Mouse (Mus musculus) G1E (cell line): ENCODE measurements around the gene Arid3c. TPM values are rescaled to one million over a fixed set of nuclear protein-coding genes. Genes with fewer than 3 reads are reported as not detected.

Experiments used
- ATAC-seq: 2 replicates; pipeline ENCODE4 v1.8.0; 2016; ENCODE audit warnings: mild to moderate bottlenecking; ENCODE audit not compliant: insufficient number of reproducible peaks, poor library complexity, low FRiP score, severe bottlenecking; ENCODE audit errors: extremely low read depth
- DNase-seq: peaks from one replicate; pipeline ENCODE4 v3.0.0; 2012; ENCODE audit warnings: low spot score
- H3K27me3 ChIP-seq: 2 replicates; pipeline ENCODE4 v1.6.1; 2012; ENCODE audit warnings: mild to moderate bottlenecking, low read length, inconsistent platforms; ENCODE audit not compliant: insufficient read depth
- H3K36me3 ChIP-seq: replicated peaks from 2 replicates; pipeline ENCODE3; 2012; ENCODE audit warnings: mild to moderate bottlenecking, inconsistent platforms
- H3K4me1 ChIP-seq: 2 replicates; pipeline ENCODE4 v1.6.1; 2012; ENCODE audit warnings: low read depth, low read length, inconsistent platforms, mixed read lengths; ENCODE audit not compliant: insufficient read depth
- H3K4me3 ChIP-seq: 2 replicates; pipeline ENCODE4 v1.5.1; 2012; ENCODE audit warnings: low read depth, mild to moderate bottlenecking, inconsistent platforms, low read length, moderate library complexity, mixed read lengths
- H3K9me3 ChIP-seq: replicated peaks from 2 replicates; pipeline ENCODE4 v1.6.1; 2012; ENCODE audit warnings: inconsistent platforms
- TAL1 ChIP-seq: conservative IDR thresholded peaks from 2 replicates; pipeline ENCODE4 v1.6.1; 2012; ENCODE audit warnings: low read depth, low read length, inconsistent platforms, mixed read lengths
- polyA plus RNA-seq: library from polyadenylated mRNA; stranded (reverse); fragments of >175 nt; gene quantifications from 2 replicates; pipeline ENCODE4 v1.2.3, GENCODE M21; 2012
- total RNA-seq, 2 experiments: library from RNA; stranded (forward) in 1 of 2; stranded (reverse) in 1 of 2; fragments of 200-1000 nt in 1 of 2; fragments of >200 nt in 1 of 2; fragmentation: Nextera tagmentation in 1 of 2; gene quantifications; 2 replicates each; pipeline ENCODE4 v1.2.3; 2014 to 2017

Gene Arid3c
- total and polyA plus RNA-seq, 3 experiments, result not detected

DNA sequence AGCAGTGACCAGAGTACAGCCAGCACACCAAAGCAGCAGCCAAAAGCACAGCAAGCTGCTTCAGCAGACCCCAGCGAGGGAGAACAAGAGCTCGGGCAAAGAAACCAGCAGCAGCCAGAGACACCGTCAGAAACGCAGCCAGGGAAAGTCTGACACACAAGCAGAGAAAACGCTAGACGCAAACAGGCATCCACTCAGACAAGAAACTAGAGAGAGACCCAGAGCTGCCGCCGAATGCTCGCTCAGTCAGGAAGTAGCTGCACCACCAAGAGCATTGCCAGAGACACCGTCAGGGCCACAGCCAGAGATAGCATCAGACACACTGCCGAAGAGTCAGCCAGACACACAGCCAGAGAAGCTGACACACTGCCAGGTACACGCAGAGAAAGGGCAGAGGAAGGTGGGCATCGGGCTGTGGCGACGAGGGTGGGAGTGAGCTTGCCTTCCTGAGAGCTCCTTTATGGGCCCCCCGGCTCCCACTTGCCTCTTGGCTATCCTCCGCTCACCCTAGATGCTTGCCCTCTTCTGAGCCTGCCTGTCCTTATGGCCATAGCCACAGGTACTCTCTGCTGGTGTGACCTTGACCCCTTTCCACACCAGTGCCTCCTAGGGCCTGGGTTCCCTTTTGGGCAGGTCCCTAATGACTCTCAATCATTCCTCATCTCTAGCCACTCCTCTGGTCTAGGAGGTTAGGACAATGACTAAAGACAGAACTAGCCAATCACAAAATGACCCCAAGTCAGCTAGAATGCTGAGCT, 54.5 kb downstream of the Arid3c start:
- H3K4me3 ChIP-seq, result no peak overlapping the region
- peaks cover 13% of the 10 kb centered on the region for H3K27me3 ChIP-seq
- TF ChIP-seq TAL1, result no peak
- no peaks in the 10 kb centered on the region for H3K9me3 ChIP-seq
- no peaks in the 10 kb centered on the region for H3K36me3 ChIP-seq
- ATAC-seq (no peak), DNase-seq (no peak)
- no peaks in the 10 kb centered on the region for H3K4me1 ChIP-seq

Other genes with a start within 250 kb of the Arid3c start
- gene AI464131, start 228.1 kb downstream of the Arid3c start, total RNA-seq (2014; fragmentation: Nextera tagmentation), result 4.3 and 4.4 TPM in 2 replicates
- 7.0 and 7.3 TPM in 2 replicates for gene AI464131, start 228.1 kb downstream of the Arid3c start, total RNA-seq (2017)
- 2.2 and 3.1 TPM in 2 replicates for gene AI464131, start 228.1 kb downstream of the Arid3c start, polyA plus RNA-seq
- 7.3 and 10.5 TPM in 2 replicates for gene 1110017D15Rik, start 213.8 kb downstream of the Arid3c start, total RNA-seq (2014; fragmentation: Nextera tagmentation)
- 0.22 and 1.7 TPM in 2 replicates for gene 1110017D15Rik, start 213.8 kb downstream of the Arid3c start, total RNA-seq (2017)
- gene 1110017D15Rik, start 213.8 kb downstream of the Arid3c start, polyA plus RNA-seq, result 0.08 TPM in 1 of 2 replicates, not detected in the other
- 2.5 and 2.9 TPM in 2 replicates for gene Fam219a, start 161.6 kb downstream of the Arid3c start, total RNA-seq (2014; fragmentation: Nextera tagmentation)
- gene Fam219a, start 161.6 kb downstream of the Arid3c start, total RNA-seq (2017), result 0.44 and 0.87 TPM in 2 replicates
- 2.5 and 2.6 TPM in 2 replicates for gene Fam219a, start 161.6 kb downstream of the Arid3c start, polyA plus RNA-seq
- gene Dnaic1, start 161.4 kb downstream of the Arid3c start, total RNA-seq (2014; fragmentation: Nextera tagmentation), result not detected in 2 replicates
- 0.23 TPM in 1 of 2 replicates, not detected in the other for gene Dnaic1, start 161.4 kb downstream of the Arid3c start, total RNA-seq (2017)
- gene Dnaic1, start 161.4 kb downstream of the Arid3c start, polyA plus RNA-seq, result not detected in 2 replicates
- gene Enho, start 90.8 kb downstream of the Arid3c start, total RNA-seq (2014; fragmentation: Nextera tagmentation), result not detected in 2 replicates
- 0.22 TPM in 1 of 2 replicates, not detected in the other for gene Enho, start 90.8 kb downstream of the Arid3c start, total RNA-seq (2017)
- not detected in 2 replicates for gene Enho, start 90.8 kb downstream of the Arid3c start, polyA plus RNA-seq
- gene Cntfr, start 34.1 kb downstream of the Arid3c start, total RNA-seq (2014; fragmentation: Nextera tagmentation), result not detected in 2 replicates
- 0.33 TPM in 1 of 2 replicates, not detected in the other for gene Cntfr, start 34.1 kb downstream of the Arid3c start, total RNA-seq (2017)
- gene Cntfr, start 34.1 kb downstream of the Arid3c start, polyA plus RNA-seq, result 1.7 and 2.2 TPM in 2 replicates
- gene Il11ra1, start 31.2 kb downstream of the Arid3c start, total RNA-seq (2014; fragmentation: Nextera tagmentation), result 3.4 and 4.0 TPM in 2 replicates
- 13.1 and 18.5 TPM in 2 replicates for gene Il11ra1, start 31.2 kb downstream of the Arid3c start, total RNA-seq (2017)
- gene Il11ra1, start 31.2 kb downstream of the Arid3c start, polyA plus RNA-seq, result 4.6 and 6.7 TPM in 2 replicates
- 6.4 and 26.3 TPM in 2 replicates for gene Rpp25l, start 17.6 kb downstream of the Arid3c start, total RNA-seq (2014; fragmentation: Nextera tagmentation)
- 31.7 and 36.5 TPM in 2 replicates for gene Rpp25l, start 17.6 kb downstream of the Arid3c start, total RNA-seq (2017)
- gene Rpp25l, start 17.6 kb downstream of the Arid3c start, polyA plus RNA-seq, result 77.0 and 82.0 TPM in 2 replicates
- gene Dctn3, start 8.0 kb downstream of the Arid3c start, total RNA-seq (2014; fragmentation: Nextera tagmentation), result 95.3 and 110 TPM in 2 replicates
- gene Dctn3, start 8.0 kb downstream of the Arid3c start, total RNA-seq (2017), result 133 and 178 TPM in 2 replicates
- 187 and 274 TPM in 2 replicates for gene Dctn3, start 8.0 kb downstream of the Arid3c start, polyA plus RNA-seq
- gene Galt, start 24.1 kb upstream of the Arid3c start, total RNA-seq (2014; fragmentation: Nextera tagmentation), result 43.9 and 58.2 TPM in 2 replicates
- gene Galt, start 24.1 kb upstream of the Arid3c start, total RNA-seq (2017), result 34.2 and 37.7 TPM in 2 replicates
- gene Galt, start 24.1 kb upstream of the Arid3c start, polyA plus RNA-seq, result 41.0 and 52.4 TPM in 2 replicates
- gene Sigmar1, start 25.0 kb upstream of the Arid3c start, total RNA-seq (2014; fragmentation: Nextera tagmentation), result 53.4 and 57.8 TPM in 2 replicates
- 36.0 and 39.1 TPM in 2 replicates for gene Sigmar1, start 25.0 kb upstream of the Arid3c start, total RNA-seq (2017)
- gene Sigmar1, start 25.0 kb upstream of the Arid3c start, polyA plus RNA-seq, result 32.8 and 54.3 TPM in 2 replicates
- gene Ccl27a, start 43.1 kb upstream of the Arid3c start, total RNA-seq (2014; fragmentation: Nextera tagmentation), result 2.3 TPM in 1 of 2 replicates, not detected in the other
- not detected in 2 replicates for gene Ccl27a, start 43.1 kb upstream of the Arid3c start, total RNA-seq (2017)
- gene Ccl27a, start 43.1 kb upstream of the Arid3c start, polyA plus RNA-seq, result 1.2 TPM in 1 of 2 replicates, not detected in the other
- gene Gm21541, start 172.5 kb upstream of the Arid3c start, total RNA-seq (2014; fragmentation: Nextera tagmentation), result not detected in 2 replicates
- gene Gm21541, start 172.5 kb upstream of the Arid3c start, total RNA-seq (2017), result not detected in 2 replicates
- not detected in 2 replicates for gene Gm21541, start 172.5 kb upstream of the Arid3c start, polyA plus RNA-seq
- 0.98 TPM in 1 of 2 replicates, not detected in the other for gene Gm20878, start 210.4 kb upstream of the Arid3c start, total RNA-seq (2014; fragmentation: Nextera tagmentation)
- 0.44 TPM in 1 of 2 replicates, not detected in the other for gene Gm20878, start 210.4 kb upstream of the Arid3c start, total RNA-seq (2017)
- 0.43 TPM in 1 of 2 replicates, not detected in the other for gene Gm20878, start 210.4 kb upstream of the Arid3c start, polyA plus RNA-seq
- not detected in 2 replicates for gene Fam205a4, start 234.9 kb upstream of the Arid3c start, total RNA-seq (2014; fragmentation: Nextera tagmentation)
- gene Fam205a4, start 234.9 kb upstream of the Arid3c start, total RNA-seq (2017), result not detected in 2 replicates
- gene Fam205a4, start 234.9 kb upstream of the Arid3c start, polyA plus RNA-seq, result not detected in 2 replicates